Mouse (Mus musculus) midbrain, embryonic 12.5 days (tissue): Measurements from ENCODE around the gene Amz2. TPM values are rescaled to one million over a fixed set of nuclear protein-coding genes. Genes with fewer than 3 reads are reported as not detected.

Experiments
- ATAC-seq: fragments of 200-750 bp; cut with Nextera tagmentation; 2 replicates; pipeline ENCODE4 v1.8.0; 2017; ENCODE audit warnings: low read depth, moderate TSS enrichment, moderate library complexity; ENCODE audit not compliant: low FRiP score
- H3K27ac ChIP-seq: fragments of 300-500 bp; sonication (generic); replicated peaks from 2 replicates; pipeline ENCODE4 v1.5.1; 2016; ENCODE audit warnings: mild to moderate bottlenecking
- H3K27me3 ChIP-seq: fragments of 300-500 bp; sonication (generic); 2 replicates; pipeline ENCODE4 v1.6.1; 2016; ENCODE audit warnings: mild to moderate bottlenecking
- H3K36me3 ChIP-seq: fragments of 300-500 bp; sonication (generic); 2 replicates; pipeline ENCODE4 v1.6.1; 2016
- H3K4me1 ChIP-seq: fragments of 300-500 bp; sonication (generic); 2 replicates; pipeline ENCODE4 v1.6.1; 2016
- H3K4me2 ChIP-seq: fragments of 300-500 bp; sonication (generic); replicated peaks from 2 replicates; pipeline ENCODE4 v1.6.1; 2016; ENCODE audit warnings: mild to moderate bottlenecking, moderate library complexity
- H3K4me3 ChIP-seq: fragments of 300-500 bp; sonication (generic); 2 replicates; pipeline ENCODE4 v1.5.1; 2016; ENCODE audit warnings: mild to moderate bottlenecking
- H3K9ac ChIP-seq: fragments of 300-500 bp; sonication (generic); replicated peaks from 2 replicates; pipeline ENCODE4 v1.6.1; 2016; ENCODE audit warnings: mild to moderate bottlenecking, moderate library complexity
- H3K9me3 ChIP-seq: fragments of 300-500 bp; sonication (generic); 2 replicates; pipeline ENCODE4 v1.6.1; 2016; ENCODE audit warnings: mild to moderate bottlenecking
- WGBS: fragments of 180-500 bp; shearing (Covaris S2); methylation state at CpG from one replicate; pipeline ENCODE4 v1.1.7; 2016; 5-methylcytosine and 5-hydroxymethylcytosine counted together
- polyA plus RNA-seq: library from polyadenylated mRNA; unstranded; fragments of >200 nt; fragmentation: Nextera tagmentation; extraction: Ambion mirVana; gene quantifications from 2 replicates; pipeline ENCODE4 v1.2.1, GENCODE M21; 2016

The Amz2 gene
- polyA plus RNA-seq, 1 experiment from 2014 or later: 47.1 TPM

DNA sequence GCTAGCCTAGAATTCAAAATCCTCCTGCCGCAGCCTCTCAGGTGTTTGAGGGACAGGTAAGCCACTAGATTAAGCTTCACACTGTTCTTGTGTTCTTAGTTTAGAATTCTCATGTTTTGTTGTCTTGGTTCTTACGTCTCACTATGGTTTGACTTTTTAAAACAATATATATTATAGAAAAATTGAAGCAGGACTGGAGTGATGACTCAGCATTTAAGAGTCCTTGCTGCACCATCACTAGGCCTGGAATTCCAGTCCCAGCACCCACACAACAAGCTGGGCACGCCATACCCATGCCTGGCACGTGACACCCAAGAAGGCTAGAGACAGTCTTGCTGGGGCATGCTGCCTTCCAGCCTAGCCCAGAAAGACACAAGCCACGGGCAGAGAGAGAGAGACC is 19.3 kb upstream of the Amz2 start:
- Histone ChIP-seq H3K4me2 (no peak overlapping the region), H3K27ac (no peak overlapping the region), H3K9ac (no peak overlapping the region), H3K4me1 (no peaks in the 10 kb centered on the region), H3K27me3 (no peaks in the 10 kb centered on the region), H3K36me3 (no peaks in the 10 kb centered on the region), H3K4me3 (no peak overlapping the region), H3K9me3 (no peaks in the 10 kb centered on the region)
- ATAC-seq: no peak
- WGBS: 94% methylated on average over 5 of the region's 5 CpGs

GRCm38 (mm10) chr11:109410197-109410980 is 15.4 kb upstream of the Amz2 start:
- H3K9ac ChIP-seq: no peak overlapping the region
- H3K9me3 ChIP-seq: no peaks in the 10 kb centered on the region
- ATAC-seq: no peak
- H3K4me3 ChIP-seq: no peak overlapping the region
- H3K4me2 ChIP-seq: no peak overlapping the region
- H3K27me3 ChIP-seq: no peaks in the 10 kb centered on the region
- no peak overlapping the region for H3K27ac ChIP-seq
- WGBS: 93% methylated on average over 15 of the region's 15 CpGs
- no peaks in the 10 kb centered on the region for H3K36me3 ChIP-seq
- H3K4me1 ChIP-seq: no peaks in the 10 kb centered on the region

DNA sequence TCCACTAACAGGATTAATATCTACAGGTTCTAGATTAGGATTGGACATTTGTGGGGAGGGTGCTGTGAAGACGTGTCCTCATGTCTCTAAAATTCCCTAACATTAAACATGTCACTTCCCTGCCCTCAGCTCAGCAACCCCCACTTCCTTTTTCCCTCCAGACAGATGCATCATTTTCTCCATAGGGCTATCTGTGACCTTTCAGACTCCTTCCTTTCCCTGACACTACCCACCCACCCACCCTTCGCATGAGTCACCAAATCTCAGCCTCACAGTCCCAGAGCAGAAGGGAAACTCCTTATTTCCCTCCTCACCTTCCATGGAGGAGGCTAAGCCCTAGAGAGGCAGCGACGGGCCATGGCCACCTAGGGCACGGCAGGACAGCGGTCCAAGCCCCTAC is 12.1 kb upstream of the Amz2 start, which contains the start of gene 9930022D16Rik:
9930022D16Rik (plus strand) TSS at position 301 of the 400 bp plus-strand sequence.
- H3K4me3 ChIP-seq: no peak within 1 kb of the TSS
- no peak within 1 kb of the TSS for H3K4me2 ChIP-seq
- H3K9ac ChIP-seq: no peak within 1 kb of the TSS
- no peak within 1 kb of the TSS for H3K27ac ChIP-seq
- no peaks in the 10 kb centered on the region for H3K27me3 ChIP-seq
- H3K36me3 ChIP-seq: no peaks in the 10 kb centered on the region
- WGBS: 89% methylated on average over 6 of the region's 6 CpGs
- no peaks in the 10 kb centered on the region for H3K4me1 ChIP-seq
- H3K9me3 ChIP-seq: no peaks in the 10 kb centered on the region
- no peak for ATAC-seq

DNA sequence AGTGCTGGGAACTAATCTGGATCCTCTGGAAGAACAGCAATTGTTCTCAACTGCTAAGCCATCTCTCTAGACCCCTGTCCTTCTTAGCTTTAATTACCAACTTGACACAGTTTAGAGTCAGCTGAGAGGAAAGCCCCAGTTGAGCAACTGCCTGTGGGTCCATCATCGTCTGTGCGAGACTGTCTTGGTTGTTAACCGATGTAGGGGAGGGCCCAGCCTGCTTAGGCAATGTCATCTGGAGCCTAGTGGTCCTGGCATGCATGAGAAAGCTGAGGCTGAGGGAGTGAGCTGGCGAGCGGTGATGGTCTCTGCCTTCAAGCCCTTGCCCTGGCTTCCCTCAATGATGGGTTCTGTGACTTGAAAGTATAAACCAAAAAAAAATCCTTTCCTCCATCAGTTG is 10.9 kb upstream of the Amz2 start:
- ATAC-seq: no peak
- Histone ChIP-seq H3K27me3 (peaks cover 2% of the 10 kb centered on the region; the same call in 1 of the 2 replicates), H3K9ac (no peak overlapping the region), H3K27ac (no peak overlapping the region), H3K36me3 (no peaks in the 10 kb centered on the region), H3K4me3 (no peak overlapping the region), H3K4me2 (no peak overlapping the region), H3K9me3 (no peaks in the 10 kb centered on the region), H3K4me1 (no peaks in the 10 kb centered on the region)
- 92% methylated on average over 5 of the region's 5 CpGs for WGBS

DNA sequence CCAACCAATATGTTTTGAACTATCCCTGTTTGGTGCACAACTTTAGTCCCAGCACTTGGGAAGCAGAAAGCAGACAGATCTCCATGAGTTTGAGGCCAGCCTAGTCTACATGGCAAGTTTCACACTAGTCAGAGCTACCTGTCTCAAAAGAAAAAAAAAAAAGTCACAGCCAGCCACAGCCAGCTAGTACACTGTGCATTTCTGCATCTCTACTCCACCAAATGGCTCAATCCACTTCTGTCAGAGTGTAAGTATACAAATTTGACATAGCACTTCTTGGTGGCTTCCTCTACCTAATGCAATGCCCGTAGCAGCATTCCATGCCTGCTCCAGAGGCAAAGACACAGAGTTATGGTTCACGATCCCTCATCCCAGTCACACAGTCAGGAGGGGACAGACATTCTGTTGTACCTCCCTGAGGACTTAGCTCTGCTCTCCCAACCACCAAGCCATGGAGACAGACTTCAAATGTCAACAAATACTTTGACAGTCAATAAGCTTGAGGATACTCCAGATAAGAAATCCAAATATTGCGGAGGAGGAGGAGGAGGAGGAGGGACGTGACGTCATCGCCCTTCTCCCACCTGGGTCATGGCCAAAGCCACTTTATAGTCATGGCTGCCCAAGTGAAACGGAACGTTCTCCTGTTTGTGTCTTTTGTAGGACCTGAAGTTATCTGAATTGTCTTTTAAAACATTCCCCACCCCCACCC is 8.9 kb upstream of the Amz2 start:
- Histone ChIP-seq H3K4me2 (no peak overlapping the region), H3K27ac (no peak overlapping the region), H3K36me3 (no peaks in the 10 kb centered on the region), H3K27me3 (peaks cover 5% of the 10 kb centered on the region; the same call in 1 of the 2 replicates), H3K4me3 (no peak overlapping the region), H3K9me3 (no peaks in the 10 kb centered on the region), H3K4me1 (no peaks in the 10 kb centered on the region), H3K9ac (no peak overlapping the region)
- no peak for ATAC-seq
- WGBS: 86% methylated on average over 8 of the region's 8 CpGs

DNA sequence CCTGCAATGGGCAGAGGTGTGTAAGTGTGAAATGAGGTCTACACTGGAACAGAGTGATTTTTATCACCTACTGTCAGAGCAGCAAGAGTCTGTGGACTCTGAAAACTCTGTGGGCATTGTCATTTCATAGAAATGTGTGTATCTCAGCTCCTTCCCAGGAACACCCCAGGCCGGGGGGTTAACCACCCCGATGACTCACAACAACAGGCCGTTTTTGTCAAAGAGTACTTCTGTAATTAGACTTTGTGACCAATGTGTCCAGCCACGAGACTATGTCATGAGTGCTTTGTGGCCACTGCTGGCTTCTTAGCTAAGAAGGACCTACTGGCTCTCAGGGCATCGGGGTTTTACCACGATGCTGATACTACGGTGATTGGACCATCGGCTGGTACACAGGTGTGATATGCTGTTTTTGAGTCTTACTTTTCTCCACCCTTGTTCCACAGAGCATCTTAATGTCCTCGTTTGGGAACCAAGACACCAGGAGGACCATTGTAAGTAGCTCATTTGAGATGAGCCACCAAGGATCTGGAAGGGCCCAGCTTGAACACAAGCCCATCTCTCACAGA is 8.2 kb upstream of the Amz2 start:
- H3K9ac ChIP-seq: no peak overlapping the region
- 85% methylated on average over 9 of the region's 9 CpGs for WGBS
- no peaks in the 10 kb centered on the region for H3K9me3 ChIP-seq
- no peak overlapping the region for H3K4me3 ChIP-seq
- H3K27ac ChIP-seq: no peak overlapping the region
- no peak for ATAC-seq
- no peak overlapping the region for H3K4me2 ChIP-seq
- H3K36me3 ChIP-seq: no peaks in the 10 kb centered on the region
- H3K27me3 ChIP-seq: peaks cover 5% of the 10 kb centered on the region; the same call in 1 of the 2 replicates
- no peaks in the 10 kb centered on the region for H3K4me1 ChIP-seq

- no peaks in the 10 kb centered on the region for H3K36me3 ChIP-seq
- 49% methylated on average over 4 of the region's 4 CpGs for WGBS
- H3K27me3 ChIP-seq: peaks cover 9% of the 10 kb centered on the region; the same call in 1 of the 2 replicates
- no peak overlapping the region for H3K27ac ChIP-seq
- no peaks in the 10 kb centered on the region for H3K9me3 ChIP-seq
- no peaks in the 10 kb centered on the region for H3K4me1 ChIP-seq
- ATAC-seq: no peak
- no peak overlapping the region for H3K4me2 ChIP-seq
- no peak overlapping the region for H3K9ac ChIP-seq
- no peak overlapping the region for H3K4me3 ChIP-seq
Observed at GRCm38 (mm10) chr11:109419461-109419860, 6.3 kb upstream of the Amz2 start.

- Histone ChIP-seq H3K4me2 (no peak overlapping the region), H3K9ac (no peak overlapping the region), H3K9me3 (no peaks in the 10 kb centered on the region), H3K4me1 (no peaks in the 10 kb centered on the region), H3K4me3 (no peak overlapping the region), H3K27me3 (peaks cover 9% of the 10 kb centered on the region; the same call in 1 of the 2 replicates), H3K36me3 (no peaks in the 10 kb centered on the region), H3K27ac (no peak overlapping the region)
- 38% methylated on average over 16 of the region's 16 CpGs for WGBS
- ATAC-seq: no peak
Observed at GRCm38 (mm10) chr11:109419961-109420566, 5.7 kb upstream of the Amz2 start.

DNA sequence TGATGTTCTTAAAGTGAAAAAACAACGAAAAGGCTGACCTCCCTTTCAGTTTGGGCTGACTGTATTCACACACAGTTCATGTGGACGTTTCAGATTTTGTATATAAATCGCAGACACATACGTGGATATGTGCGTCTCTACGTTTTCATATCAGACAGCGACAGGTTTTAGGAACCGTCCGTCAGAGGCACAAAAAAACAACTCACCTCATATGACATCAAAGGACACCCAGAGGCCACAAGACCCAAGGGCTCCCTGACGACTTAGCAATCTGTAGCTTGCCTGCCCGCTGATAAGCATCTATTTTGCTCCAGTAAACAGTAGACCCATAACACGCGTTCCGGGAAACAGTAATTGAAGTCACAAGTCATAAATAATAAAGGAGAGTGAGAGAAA is 5.2 kb upstream of the Amz2 start:
- Histone ChIP-seq H3K9me3 (no peaks in the 10 kb centered on the region), H3K4me2 (no peak overlapping the region), H3K27ac (no peak overlapping the region), H3K36me3 (no peaks in the 10 kb centered on the region), H3K4me3 (no peak overlapping the region), H3K27me3 (peaks cover 9% of the 10 kb centered on the region; the same call in 1 of the 2 replicates), H3K9ac (no peak overlapping the region), H3K4me1 (peaks cover 3% of the 10 kb centered on the region; the same call in 1 of the 2 replicates)
- WGBS: 87% methylated on average over 14 of the region's 14 CpGs
- no peak for ATAC-seq

DNA sequence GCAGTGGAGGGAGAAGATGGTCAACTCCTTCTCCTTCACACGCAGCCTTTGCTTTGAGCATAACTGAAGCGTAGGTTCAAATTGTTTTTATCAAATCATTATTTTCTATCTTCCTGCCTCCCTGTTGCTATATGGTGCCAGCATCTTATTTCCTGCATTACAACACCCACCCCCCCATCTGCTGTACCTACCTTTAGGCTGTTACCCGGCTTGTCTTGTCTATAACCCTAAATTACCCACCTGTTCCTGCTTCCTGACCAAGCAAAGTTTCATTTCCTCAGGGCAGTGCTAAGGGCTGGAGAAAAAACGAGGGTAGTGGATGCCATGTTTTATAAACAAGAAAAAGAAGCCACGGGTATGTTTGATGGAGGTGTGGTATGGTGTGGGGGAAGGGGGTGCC is 4.5 kb upstream of the Amz2 start:
- Histone ChIP-seq H3K9me3 (no peaks in the 10 kb centered on the region), H3K4me2 (no peak overlapping the region), H3K4me1 (peaks cover 3% of the 10 kb centered on the region; the same call in 1 of the 2 replicates), H3K27me3 (peaks cover 9% of the 10 kb centered on the region; the same call in 1 of the 2 replicates), H3K9ac (no peak overlapping the region), H3K4me3 (no peak overlapping the region), H3K36me3 (no peaks in the 10 kb centered on the region), H3K27ac (no peak overlapping the region)
- WGBS: 86% methylated on average over 5 of the region's 5 CpGs
- no peak for ATAC-seq

DNA sequence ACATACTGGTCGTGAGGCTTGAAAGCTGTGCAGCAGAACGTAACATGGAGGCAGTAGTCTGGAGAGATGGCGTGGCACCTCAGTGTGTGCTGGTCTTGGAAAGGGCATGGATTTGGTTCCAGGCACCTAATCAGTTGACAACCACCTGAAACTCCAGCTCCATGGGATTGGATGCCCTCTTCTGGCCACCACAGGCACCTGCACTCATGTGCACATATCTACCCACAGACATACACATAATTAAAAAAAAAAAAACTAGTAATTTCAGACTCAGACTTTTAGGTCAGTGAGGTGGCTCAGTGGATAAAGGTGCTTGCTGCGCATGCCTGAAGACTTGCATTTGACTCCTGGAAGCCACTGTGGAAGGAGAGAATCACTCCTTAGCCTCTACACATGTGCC is 3.5 kb upstream of the Amz2 start:
- Histone ChIP-seq H3K27me3 (peaks cover 9% of the 10 kb centered on the region; the same call in 1 of the 2 replicates), H3K9me3 (no peaks in the 10 kb centered on the region), H3K4me1 (peaks cover 10% of the 10 kb centered on the region), H3K4me2 (no peak overlapping the region), H3K9ac (no peak overlapping the region), H3K36me3 (no peaks in the 10 kb centered on the region), H3K27ac (no peak overlapping the region), H3K4me3 (no peak overlapping the region)
- WGBS: 97% methylated on average over 4 of the region's 4 CpGs
- ATAC-seq: no peak

- no peaks in the 10 kb centered on the region for H3K9me3 ChIP-seq
- H3K36me3 ChIP-seq: peaks cover 1% of the 10 kb centered on the region; the same call in 1 of the 2 replicates
- peaks cover 9% of the 10 kb centered on the region; the same call in 1 of the 2 replicates for H3K27me3 ChIP-seq
- no peak for ATAC-seq
- H3K9ac ChIP-seq: no peak overlapping the region
- H3K4me2 ChIP-seq: no peak overlapping the region
- no peak overlapping the region for H3K4me3 ChIP-seq
- H3K4me1 ChIP-seq: peaks cover 11% of the 10 kb centered on the region
- no peak overlapping the region for H3K27ac ChIP-seq
- 72% methylated on average over 1 of the region's 1 CpGs for WGBS
Observed at GRCm38 (mm10) chr11:109423294-109423693, 2.5 kb upstream of the Amz2 start.
